Mouse (Mus musculus): Measurements from ENCODE around the gene Cd300lf. TPM values are rescaled to one million over a fixed set of nuclear protein-coding genes. Genes with fewer than 3 reads are reported as not detected.
A peak's percentile ranks its signal among the peaks of the same experiment; 100 is the strongest.

Gene Cd300lf
- polyA plus RNA-seq, 1 experiment from 2014 or later: 3.4 TPM

GRCm38 (mm10) chr11:115151755-115152429, 18.1 kb upstream of the Cd300lf start:
- ATAC-seq (ENCODE audit: insufficient read depth, low FRiP score): peak; percentile 53; the same call in 1 of the 2 replicates
- no peak overlapping the region for H3K9ac ChIP-seq (ENCODE audit: low read length)
- H3K27ac ChIP-seq (ENCODE audit: low read length): no peak overlapping the region
- no peaks in the 10 kb centered on the region; the same call in 1 of the 2 replicates for H3K4me1 ChIP-seq (ENCODE audit: control insufficient read depth, insufficient read depth, low read length)
- no peaks in the 10 kb centered on the region for H3K36me3 ChIP-seq (ENCODE audit: control insufficient read depth, insufficient read depth, low read length)
- H3K4me2 ChIP-seq (ENCODE audit: low read depth, low read length): peak overlapping the region; percentile 54
- H3K9me3 ChIP-seq (replicated peaks; ENCODE audit: control insufficient read depth, low read length): 0 out of 2 replicates have a peak, but pooled peaks cover 4% of the 10 kb centered on the region
- peak overlapping the region; percentile 30 for H3K4me3 ChIP-seq (replicated peaks; ENCODE audit: low read length)
- 0 out of 2 replicates have a peak, but pooled peaks cover 7% of the 10 kb centered on the region for H3K27me3 ChIP-seq (ENCODE audit: control insufficient read depth, insufficient read depth, low read length)
- WGBS: 4% methylated on average over 15 of the region's 15 CpGs

- 0 out of 2 replicates have a peak, but pooled peaks cover 7% of the 10 kb centered on the region for H3K27me3 ChIP-seq (ENCODE audit: control insufficient read depth, insufficient read depth, low read length)
- H3K27ac ChIP-seq (ENCODE audit: low read length): no peak overlapping the region
- WGBS: 56% methylated on average over 6 of the region's 6 CpGs
- no peak overlapping the region for H3K4me2 ChIP-seq (ENCODE audit: low read depth, low read length)
- no peak overlapping the region for H3K4me3 ChIP-seq (replicated peaks; ENCODE audit: low read length)
- H3K36me3 ChIP-seq (ENCODE audit: control insufficient read depth, insufficient read depth, low read length): no peaks in the 10 kb centered on the region
- ATAC-seq (ENCODE audit: insufficient read depth, low FRiP score): no peak
- 0 out of 2 replicates have a peak, but pooled peaks cover 4% of the 10 kb centered on the region for H3K9me3 ChIP-seq (replicated peaks; ENCODE audit: control insufficient read depth, low read length)
- no peaks in the 10 kb centered on the region; the same call in 1 of the 2 replicates for H3K4me1 ChIP-seq (ENCODE audit: control insufficient read depth, insufficient read depth, low read length)
- H3K9ac ChIP-seq (ENCODE audit: low read length): no peak overlapping the region
Observed at GRCm38 (mm10) chr11:115150741-115151254, 17.0 kb upstream of the Cd300lf start.

DNA sequence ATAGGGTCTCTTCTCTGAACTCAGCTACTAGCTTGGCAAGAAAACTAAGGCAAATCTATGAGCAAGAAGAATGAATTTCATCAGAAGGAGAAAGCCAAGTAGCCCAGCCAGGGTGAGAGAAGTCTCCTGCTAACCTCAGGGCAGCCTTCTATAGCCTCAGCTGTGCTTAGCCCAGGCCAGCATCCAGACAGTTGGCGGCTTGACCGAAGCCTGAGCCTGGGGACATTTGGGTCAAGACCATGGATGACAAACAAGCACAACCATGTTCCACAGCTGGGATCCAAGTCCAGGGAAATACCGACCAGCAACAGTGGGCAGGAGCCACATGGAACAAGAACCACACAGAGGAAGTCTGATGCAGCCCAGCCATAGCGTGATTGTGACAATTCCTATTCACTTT, 14.0 kb upstream of the Cd300lf start:
- no peaks in the 10 kb centered on the region for H3K36me3 ChIP-seq (ENCODE audit: control insufficient read depth, insufficient read depth, low read length)
- H3K4me2 ChIP-seq (ENCODE audit: low read depth, low read length): no peak overlapping the region
- H3K27me3 ChIP-seq (ENCODE audit: control insufficient read depth, insufficient read depth, low read length): no peaks in the 10 kb centered on the region
- 0 out of 2 replicates have a peak, but pooled peaks cover 4% of the 10 kb centered on the region for H3K9me3 ChIP-seq (replicated peaks; ENCODE audit: control insufficient read depth, low read length)
- WGBS: 85% methylated on average over 4 of the region's 4 CpGs
- H3K4me1 ChIP-seq (ENCODE audit: control insufficient read depth, insufficient read depth, low read length): no peaks in the 10 kb centered on the region
- no peak overlapping the region for H3K9ac ChIP-seq (ENCODE audit: low read length)
- ATAC-seq (ENCODE audit: insufficient read depth, low FRiP score): no peak
- H3K27ac ChIP-seq (ENCODE audit: low read length): no peak overlapping the region
- no peak overlapping the region for H3K4me3 ChIP-seq (replicated peaks; ENCODE audit: low read length)

GRCm38 (mm10) chr11:115141970-115142369, 8.2 kb upstream of the Cd300lf start:
- WGBS: 84% methylated on average over 2 of the region's 2 CpGs
- Histone ChIP-seq H3K9ac (ENCODE audit: low read length) (no peak overlapping the region), H3K4me2 (ENCODE audit: low read depth, low read length) (no peak overlapping the region), H3K4me3 (replicated peaks; ENCODE audit: low read length) (no peak overlapping the region), H3K27me3 (ENCODE audit: control insufficient read depth, insufficient read depth, low read length) (no peaks in the 10 kb centered on the region), H3K27ac (ENCODE audit: low read length) (no peak overlapping the region), H3K9me3 (replicated peaks; ENCODE audit: control insufficient read depth, low read length) (no peaks in the 10 kb centered on the region), H3K36me3 (ENCODE audit: control insufficient read depth, insufficient read depth, low read length) (no peaks in the 10 kb centered on the region), H3K4me1 (ENCODE audit: control insufficient read depth, insufficient read depth, low read length) (no peaks in the 10 kb centered on the region)
- no peak for ATAC-seq (ENCODE audit: insufficient read depth, low FRiP score)

DNA sequence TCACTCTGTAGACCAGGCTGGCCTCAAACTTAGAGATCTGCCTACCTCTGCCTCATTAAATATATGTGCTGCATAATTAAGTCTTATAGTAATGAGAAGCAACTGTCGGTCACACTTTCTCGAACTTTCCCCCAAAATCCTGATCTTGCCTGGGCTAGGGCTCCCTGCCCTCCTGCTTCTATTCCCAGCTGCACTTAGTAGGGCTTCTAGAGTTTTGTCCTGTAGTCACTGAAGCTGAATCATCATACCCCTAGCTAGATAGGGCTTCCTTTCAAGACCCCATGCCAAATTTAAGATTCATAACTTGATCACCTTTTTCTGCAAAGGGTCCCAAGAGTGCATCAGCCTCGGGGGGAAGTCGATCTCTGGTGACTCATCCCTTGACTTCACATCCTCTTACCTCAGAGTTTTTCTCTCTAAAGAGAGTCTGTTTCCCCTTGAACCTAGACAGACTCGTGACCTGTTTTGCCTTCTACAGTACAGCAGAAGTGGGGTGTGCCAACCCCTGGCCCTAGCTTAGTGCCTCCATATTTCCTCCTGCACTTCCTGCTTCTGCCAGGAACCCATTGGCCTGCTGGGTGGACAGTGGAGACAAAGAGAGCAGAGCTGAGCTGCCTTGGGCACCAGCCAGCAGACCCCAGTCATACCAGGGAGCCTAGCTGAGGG, 4.9 kb upstream of the Cd300lf start:
- Histone ChIP-seq H3K4me1 (ENCODE audit: control insufficient read depth, insufficient read depth, low read length) (no peaks in the 10 kb centered on the region), H3K9ac (ENCODE audit: low read length) (no peak overlapping the region), H3K36me3 (ENCODE audit: control insufficient read depth, insufficient read depth, low read length) (no peaks in the 10 kb centered on the region), H3K27ac (ENCODE audit: low read length) (no peak overlapping the region), H3K4me2 (ENCODE audit: low read depth, low read length) (no peak overlapping the region), H3K9me3 (replicated peaks; ENCODE audit: control insufficient read depth, low read length) (no peaks in the 10 kb centered on the region), H3K27me3 (ENCODE audit: control insufficient read depth, insufficient read depth, low read length) (no peaks in the 10 kb centered on the region), H3K4me3 (replicated peaks; ENCODE audit: low read length) (no peak overlapping the region)
- no peak for ATAC-seq (ENCODE audit: insufficient read depth, low FRiP score)
- WGBS: 73% methylated on average over 5 of the region's 5 CpGs

GRCm38 (mm10) chr11:115131768-115132381, 1.9 kb downstream of the Cd300lf start:
- H3K4me3 ChIP-seq (replicated peaks; ENCODE audit: low read length): no peak overlapping the region
- H3K9me3 ChIP-seq (replicated peaks; ENCODE audit: control insufficient read depth, low read length): no peaks in the 10 kb centered on the region
- H3K36me3 ChIP-seq (ENCODE audit: control insufficient read depth, insufficient read depth, low read length): no peaks in the 10 kb centered on the region
- H3K27ac ChIP-seq (ENCODE audit: low read length): no peak overlapping the region
- no peaks in the 10 kb centered on the region for H3K4me1 ChIP-seq (ENCODE audit: control insufficient read depth, insufficient read depth, low read length)
- WGBS: 69% methylated on average over 8 of the region's 8 CpGs
- no peaks in the 10 kb centered on the region for H3K27me3 ChIP-seq (ENCODE audit: control insufficient read depth, insufficient read depth, low read length)
- no peak overlapping the region for H3K9ac ChIP-seq (ENCODE audit: low read length)
- no peak for ATAC-seq (ENCODE audit: insufficient read depth, low FRiP score)
- no peak overlapping the region for H3K4me2 ChIP-seq (ENCODE audit: low read depth, low read length)

DNA sequence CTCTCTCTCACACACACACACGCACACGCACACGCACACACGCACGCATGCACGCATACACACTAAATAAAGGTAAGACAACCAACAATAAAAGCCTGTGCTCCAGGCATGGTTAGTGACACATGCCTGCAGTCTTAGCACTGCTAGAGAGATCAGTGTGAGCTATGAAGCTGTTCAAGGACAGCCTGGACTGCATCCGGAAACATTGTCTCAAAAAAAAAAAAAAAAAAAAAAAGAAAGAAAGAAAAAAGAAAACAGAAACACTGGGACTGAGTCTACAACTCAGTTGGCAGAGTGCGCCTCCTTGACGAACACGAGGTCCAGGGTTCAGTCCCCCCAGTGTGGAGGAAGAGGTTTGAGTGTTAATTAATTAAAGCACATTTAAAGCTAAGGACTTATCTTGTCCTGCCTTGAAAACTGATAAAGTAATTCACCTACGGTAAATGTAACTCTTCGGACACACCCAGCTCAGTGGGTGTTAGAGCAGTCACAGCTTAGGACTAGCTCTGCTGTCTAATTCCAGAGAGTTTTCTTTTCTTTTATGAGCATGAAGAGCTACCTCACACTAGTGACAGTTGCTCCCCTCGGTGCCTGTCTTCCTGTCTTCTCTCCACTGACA, 4.2 kb downstream of the Cd300lf start:
- Histone ChIP-seq H3K9ac (ENCODE audit: low read length) (no peak overlapping the region), H3K4me3 (replicated peaks; ENCODE audit: low read length) (no peak overlapping the region), H3K4me2 (ENCODE audit: low read depth, low read length) (no peak overlapping the region), H3K27me3 (ENCODE audit: control insufficient read depth, insufficient read depth, low read length) (no peaks in the 10 kb centered on the region), H3K4me1 (ENCODE audit: control insufficient read depth, insufficient read depth, low read length) (no peaks in the 10 kb centered on the region), H3K9me3 (replicated peaks; ENCODE audit: control insufficient read depth, low read length) (no peaks in the 10 kb centered on the region), H3K27ac (ENCODE audit: low read length) (no peak overlapping the region), H3K36me3 (ENCODE audit: control insufficient read depth, insufficient read depth, low read length) (no peaks in the 10 kb centered on the region)
- ATAC-seq (ENCODE audit: insufficient read depth, low FRiP score): no peak
- WGBS: 85% methylated on average over 13 of the region's 13 CpGs

DNA sequence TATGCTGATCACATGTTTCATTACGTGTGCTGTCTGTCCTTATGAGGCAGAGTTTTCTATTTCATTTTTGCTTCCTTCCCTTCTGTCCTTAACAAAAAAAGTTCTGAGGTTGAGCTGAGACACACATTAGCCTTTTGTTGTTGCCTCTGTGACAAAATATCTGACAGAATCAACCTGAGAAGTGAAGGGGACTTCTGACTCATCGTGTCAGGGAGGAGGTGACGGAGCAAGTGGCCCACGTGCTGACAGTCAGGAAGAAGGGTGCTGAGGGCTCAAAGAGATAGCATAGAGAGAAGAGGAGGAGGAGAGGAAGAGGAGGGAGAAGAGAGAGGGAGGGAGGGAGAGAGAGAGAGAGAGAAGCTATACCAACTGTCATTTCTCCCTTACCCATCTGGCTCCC, 5.3 kb downstream of the Cd300lf start:
- Histone ChIP-seq H3K4me1 (ENCODE audit: control insufficient read depth, insufficient read depth, low read length) (no peaks in the 10 kb centered on the region), H3K9ac (ENCODE audit: low read length) (no peak overlapping the region), H3K4me2 (ENCODE audit: low read depth, low read length) (no peak overlapping the region), H3K4me3 (replicated peaks; ENCODE audit: low read length) (no peak overlapping the region), H3K27me3 (ENCODE audit: control insufficient read depth, insufficient read depth, low read length) (no peaks in the 10 kb centered on the region), H3K27ac (ENCODE audit: low read length) (no peak overlapping the region), H3K36me3 (ENCODE audit: control insufficient read depth, insufficient read depth, low read length) (no peaks in the 10 kb centered on the region), H3K9me3 (replicated peaks; ENCODE audit: control insufficient read depth, low read length) (no peaks in the 10 kb centered on the region)
- 67% methylated on average over 4 of the region's 4 CpGs for WGBS
- no peak for ATAC-seq (ENCODE audit: insufficient read depth, low FRiP score)
